Mouse (Mus musculus) adrenal gland, postnatal 4 days (tissue): Measurements from ENCODE around the gene Gm12258. TPM values are rescaled to one million over a fixed set of nuclear protein-coding genes. Genes with fewer than 3 reads are reported as not detected.
"Not testable (repeated sequence)": the region's sequence is repeated elsewhere in the genome, so short reads cannot be mapped to it uniquely, and the experiment has no call there.

Source experiments
- DNase-seq, 2 experiments: peaks; one replicate each; pipeline ENCODE4 v3.0.0; 2021 to 2022; ENCODE audit warnings: low spot score in 2 of 2, mixed read lengths in 2 of 2
- long read RNA-seq, 2 experiments: library from polyadenylated mRNA; stranded (forward); transcript quantifications; one replicate each; pipeline ENCODE4 v2.0.0; 2021
- total RNA-seq, 2 experiments: library from RNA; stranded (reverse); gene quantifications; 2 replicates each; pipeline ENCODE4 v1.2.3; 2021

The Gm12258 gene
- total RNA-seq: 10 to 100 TPM; 12.7 to 13.3 TPM
- long read RNA-seq, experiment 1, full-length matches to known transcripts: 4 of 7 reads
- long read RNA-seq, experiment 1, partial matches to known transcripts: 1 of 7 reads
- long read RNA-seq, experiment 1, other reads (novel, unspliced or antisense): 2 of 7 reads
- long read RNA-seq, experiment 2, full-length matches to known transcripts: 10 of 10 reads
- long read RNA-seq, experiment 2, partial matches to known transcripts: 0 of 10 reads
- long read RNA-seq, experiment 2, other reads (novel, unspliced or antisense): 0 of 10 reads

DNA sequence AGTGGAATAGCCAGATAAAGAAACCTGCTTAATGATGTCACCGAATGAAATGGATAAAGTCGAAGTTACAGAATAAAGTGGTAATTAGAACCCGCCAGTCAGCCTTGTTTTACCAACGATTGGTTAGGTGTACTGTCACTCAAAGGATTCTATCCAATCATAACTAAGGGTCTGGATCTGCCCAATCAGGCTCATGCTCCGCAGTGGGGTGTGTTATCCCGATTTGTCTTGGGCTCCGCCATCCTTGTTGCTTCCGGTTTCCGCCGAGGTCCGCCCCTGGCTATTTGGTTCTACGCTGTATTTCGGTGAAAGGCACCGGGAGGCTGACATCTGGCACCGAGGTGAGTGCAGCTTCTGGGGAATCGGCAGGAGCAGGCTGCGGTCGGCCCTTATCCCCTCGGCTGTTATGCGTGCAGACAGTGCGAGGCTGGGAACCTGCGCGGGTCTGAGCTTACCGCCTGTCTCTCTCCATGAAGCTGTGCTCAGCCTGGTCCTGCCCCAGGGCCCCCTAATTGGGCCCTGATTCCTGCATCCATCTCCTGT is at the start of gene Gm12258:
Gene Gm12258 (plus strand): TSS at position 240 of the 543 bp plus-strand sequence.
- DNase-seq: peak; percentile 24 to 59

GRCm38 (mm10) chr11:58799747-58800146 is 47.2 kb upstream of the Gm12258 start:
- DNase-seq: no peak

- DNase-seq: no peak
Observed at GRCm38 (mm10) chr11:58801558-58802228, 45.3 kb upstream of the Gm12258 start, which contains the start of gene Fam183b. Gene Fam183b, minus strand, starts transcription at chr11:58801960.

DNA sequence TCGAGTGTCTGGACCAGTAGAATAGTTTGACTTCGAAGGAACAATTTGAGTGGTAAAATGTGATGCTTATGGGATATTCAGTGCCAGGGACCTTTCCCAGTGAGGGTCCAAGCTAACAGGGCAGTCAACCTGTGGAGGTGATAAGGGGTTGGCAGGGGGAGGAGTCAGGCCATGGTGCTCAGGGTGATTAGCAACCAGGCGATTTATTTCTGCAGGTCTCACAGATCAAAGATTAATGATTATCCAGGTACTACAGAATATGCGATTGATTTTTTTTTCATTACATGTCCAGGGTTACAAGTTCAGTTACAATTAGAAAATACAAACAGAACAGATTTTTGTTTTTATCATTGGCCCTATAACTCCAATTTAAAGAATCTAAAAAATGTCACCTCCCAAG is 43.1 kb upstream of the Gm12258 start:
- no peak for DNase-seq

- no peak for DNase-seq
Observed at GRCm38 (mm10) chr11:58804393-58804792, 42.6 kb upstream of the Gm12258 start.

DNA sequence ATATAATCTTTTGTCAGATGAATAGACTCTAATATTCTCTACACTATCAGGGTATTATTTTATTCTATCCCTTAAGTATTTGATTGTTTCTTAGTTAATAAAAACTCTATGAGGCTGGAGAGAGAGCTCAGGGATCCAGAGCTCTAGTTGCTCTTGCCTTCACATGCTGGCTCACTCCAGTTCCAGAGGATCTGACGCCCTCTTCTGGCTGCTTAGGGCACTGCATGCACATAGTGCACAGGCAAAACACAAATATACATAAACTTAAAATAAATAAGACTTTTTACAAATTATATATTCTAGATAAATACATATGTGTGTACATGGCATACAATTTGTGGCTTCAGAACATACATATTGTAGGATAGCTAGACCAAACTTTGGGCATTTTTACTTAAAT is 35.0 kb upstream of the Gm12258 start:
- no peak for DNase-seq

DNA sequence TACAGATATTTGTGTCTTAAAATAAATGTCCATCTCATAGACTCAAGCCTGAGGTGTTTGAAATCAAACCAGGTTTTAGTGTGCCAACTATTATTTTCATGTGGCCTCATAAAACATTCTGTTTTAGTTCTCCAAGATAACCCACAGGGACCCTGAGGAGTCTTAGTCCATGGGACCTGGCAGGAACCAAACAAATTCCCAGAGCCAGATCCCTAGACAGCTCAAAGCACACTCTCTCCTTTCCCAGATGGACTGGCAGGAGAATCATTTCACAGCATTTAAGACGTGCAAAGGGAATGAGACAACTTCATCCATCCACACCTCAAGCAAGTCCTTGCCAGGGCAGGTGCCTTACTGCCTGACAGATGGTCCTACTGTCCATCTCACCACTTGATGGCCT is 32.3 kb upstream of the Gm12258 start, which contains the start of gene Olfr313:
Gene Olfr313 (plus strand): TSS at position 301 of the 400 bp plus-strand sequence.
- DNase-seq: not testable (repeated sequence)

DNA sequence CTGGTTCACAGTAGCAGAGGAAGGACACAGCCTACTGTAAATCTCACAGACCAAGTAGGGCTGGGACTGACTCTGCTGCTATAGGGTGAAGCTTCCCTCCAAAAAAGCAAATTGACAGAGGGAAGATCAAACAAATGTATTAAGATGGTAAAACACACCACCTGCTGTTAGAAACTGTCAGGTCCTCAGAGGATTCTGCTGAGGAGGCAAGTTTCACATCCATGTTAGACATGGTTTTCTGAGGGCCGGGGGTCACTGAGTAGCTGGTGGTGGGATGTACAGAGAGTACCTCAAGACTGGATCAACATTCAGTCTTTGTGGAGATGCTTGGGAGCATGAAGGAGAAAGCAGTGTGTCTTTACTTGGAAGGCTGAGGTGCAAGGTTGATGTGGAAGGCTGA is 31.3 kb upstream of the Gm12258 start:
- no peak for DNase-seq

- DNase-seq: not testable (repeated sequence)
Observed at GRCm38 (mm10) chr11:58828937-58829336, 18.0 kb upstream of the Gm12258 start, which contains the start of gene Olfr312. Gene Olfr312, plus strand, starts transcription at chr11:58829237.

DNA sequence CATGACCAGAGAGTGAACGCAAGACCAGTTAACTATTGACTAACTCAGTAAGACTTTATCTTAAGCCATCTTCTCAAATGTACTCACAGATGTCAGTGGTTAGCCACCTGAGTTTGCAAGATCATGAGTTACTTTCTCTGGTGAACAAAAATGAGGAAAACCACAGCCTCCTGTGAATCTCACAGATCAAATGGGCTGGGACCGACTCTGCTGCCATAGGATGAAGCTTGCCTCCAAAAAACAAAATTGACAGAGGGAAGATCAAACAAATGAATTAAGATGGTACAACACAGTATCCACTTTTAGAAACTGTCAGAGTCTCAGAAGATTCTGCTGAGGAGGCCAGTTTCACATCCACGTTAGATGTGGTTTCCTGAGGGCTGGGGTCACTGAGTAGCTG is 17.2 kb upstream of the Gm12258 start:
- no peak for DNase-seq

DNA sequence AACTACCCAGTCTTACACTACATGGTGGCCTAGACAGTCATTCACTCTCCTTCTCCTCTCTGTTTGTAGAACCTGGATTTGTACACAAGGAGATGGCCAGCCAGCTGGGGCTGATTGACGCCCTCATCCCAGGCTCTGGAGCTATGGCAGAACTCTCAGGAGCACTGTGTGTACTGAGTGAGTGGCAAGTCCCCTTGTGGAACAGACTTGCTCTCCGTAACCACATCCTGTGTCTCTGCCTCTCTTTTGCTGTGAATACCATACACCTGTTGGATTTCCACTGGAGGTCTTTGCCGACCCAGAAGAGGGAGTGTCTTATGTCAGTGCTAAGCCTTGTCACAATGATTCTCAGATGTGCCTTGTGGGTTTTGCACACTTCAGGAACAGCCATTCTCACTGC is 14.4 kb upstream of the Gm12258 start:
- DNase-seq: not testable (repeated sequence)

- DNase-seq: not testable (repeated sequence)
Observed at GRCm38 (mm10) chr11:58838951-58839350, 8.0 kb upstream of the Gm12258 start, which contains the start of gene Olfr311. Gene Olfr311, plus strand, starts transcription at chr11:58839251.

DNA sequence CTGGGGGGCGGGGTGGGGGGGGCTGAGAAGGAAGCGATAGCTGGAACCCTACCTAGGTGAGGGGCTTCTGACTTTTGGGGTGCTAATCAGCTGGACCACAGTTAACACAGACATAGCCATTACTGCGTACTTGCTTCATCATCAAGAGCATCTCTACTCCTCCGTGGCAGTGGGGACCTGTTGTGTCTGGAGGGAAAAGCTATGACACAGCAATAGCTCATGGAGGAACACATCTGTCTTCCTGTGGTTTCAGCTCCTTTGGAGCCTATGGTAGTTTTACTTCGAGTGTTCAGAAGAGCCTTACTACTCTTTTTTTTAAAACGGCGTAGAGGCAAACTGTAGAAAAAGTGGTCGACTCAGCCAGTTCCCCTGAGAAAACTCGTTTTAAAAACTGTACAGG is 678 bp downstream of the Gm12258 start:
- no peak for DNase-seq

GRCm38 (mm10) chr11:58849731-58850130 is 2.8 kb downstream of the Gm12258 start:
- DNase-seq: no peak

DNA sequence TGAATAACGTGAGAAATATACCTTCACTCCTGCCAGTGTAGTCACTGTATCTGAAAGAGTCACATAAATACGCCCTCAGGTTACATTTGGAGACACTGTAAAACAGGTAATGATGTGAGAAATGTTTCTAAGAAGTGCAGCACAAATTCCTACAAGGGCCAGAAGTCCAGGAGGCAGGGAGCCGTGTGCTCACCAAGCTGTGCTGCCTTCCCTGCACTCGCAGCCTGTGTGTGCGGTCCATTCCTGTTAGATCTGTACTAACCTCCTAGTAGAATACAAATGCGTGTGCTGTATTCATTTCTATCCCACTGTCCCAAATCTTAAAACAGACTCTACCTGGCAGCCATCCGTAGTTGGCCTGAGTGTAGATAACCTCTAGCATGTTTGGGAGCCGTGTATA is 13.8 kb downstream of the Gm12258 start:
- no peak for DNase-seq

DNA sequence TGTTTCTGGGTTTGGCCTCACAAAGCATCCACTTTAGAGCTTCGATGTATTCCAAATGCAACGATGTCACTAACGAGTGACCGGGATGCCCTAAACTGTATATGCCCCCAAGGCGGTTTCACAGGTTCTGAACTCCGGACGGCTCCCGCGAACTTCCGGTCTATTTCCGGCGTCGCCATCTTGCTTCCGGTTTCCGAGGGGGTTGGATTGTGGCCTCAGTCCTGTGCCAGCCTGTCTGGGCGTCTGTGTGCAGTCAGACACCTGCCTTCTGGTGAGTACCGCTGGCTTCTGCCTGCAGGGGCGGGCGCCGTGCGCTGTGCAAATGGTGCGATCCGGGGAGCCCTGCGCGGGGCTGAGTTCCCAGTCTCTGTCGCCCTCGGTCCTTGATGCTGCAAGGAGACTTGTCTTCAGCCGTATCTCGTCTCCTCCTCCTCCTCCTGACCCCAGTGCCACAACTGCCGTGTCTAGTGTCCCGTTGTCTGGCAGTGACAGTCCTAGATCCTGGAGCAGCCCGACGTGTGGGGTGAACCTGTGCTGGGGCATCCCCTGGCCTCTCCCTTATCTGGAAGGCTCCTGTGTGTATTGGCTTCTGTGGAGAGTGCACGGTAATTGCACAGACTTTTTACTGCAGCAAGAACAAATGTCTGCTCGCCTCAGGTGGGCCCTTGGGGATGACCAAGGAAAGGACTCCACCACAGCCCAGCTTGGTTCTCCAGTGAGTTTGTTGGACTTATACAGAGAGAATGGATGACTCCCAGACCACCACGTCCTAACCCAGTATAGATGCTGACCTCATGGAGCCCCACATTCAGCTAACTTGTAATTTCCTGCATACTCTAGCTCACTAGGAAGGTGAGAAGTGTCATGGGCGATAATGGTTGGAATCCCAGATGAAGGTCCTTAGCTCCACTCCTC is 20.3 kb downstream of the Gm12258 start, which contains the start of gene 2810021J22Rik:
Gene 2810021J22Rik (plus strand): TSS at position 178 of the 915 bp plus-strand sequence.
- peak; percentile 56 to 63 for DNase-seq

GRCm38 (mm10) chr11:58867954-58868330 is 21.0 kb downstream of the Gm12258 start:
- DNase-seq: no peak

DNA sequence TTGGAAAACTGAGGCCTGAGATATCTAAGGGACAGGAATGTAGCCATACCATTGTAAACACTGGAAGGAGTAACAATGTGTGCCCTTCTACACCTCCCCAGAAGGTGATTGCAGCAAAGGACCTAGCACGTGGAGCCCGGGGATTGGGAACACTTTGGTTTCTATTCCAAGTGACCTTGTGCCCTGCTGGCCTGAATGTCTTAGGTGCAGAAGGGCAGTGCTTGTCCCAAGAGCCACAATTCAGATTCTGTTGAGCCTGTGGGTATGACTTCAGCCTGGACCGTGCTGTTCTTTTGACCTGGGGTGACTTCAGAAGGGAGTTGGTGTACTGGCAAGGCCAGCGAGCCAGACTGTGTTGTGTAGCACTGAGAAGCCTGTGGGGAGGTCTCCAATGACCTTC is 24.0 kb downstream of the Gm12258 start:
- no peak for DNase-seq

GRCm38 (mm10) chr11:58883756-58884155 is 36.8 kb downstream of the Gm12258 start:
- DNase-seq: no peak

- DNase-seq: no peak
Observed at GRCm38 (mm10) chr11:58890511-58890910, 43.6 kb downstream of the Gm12258 start.

DNA sequence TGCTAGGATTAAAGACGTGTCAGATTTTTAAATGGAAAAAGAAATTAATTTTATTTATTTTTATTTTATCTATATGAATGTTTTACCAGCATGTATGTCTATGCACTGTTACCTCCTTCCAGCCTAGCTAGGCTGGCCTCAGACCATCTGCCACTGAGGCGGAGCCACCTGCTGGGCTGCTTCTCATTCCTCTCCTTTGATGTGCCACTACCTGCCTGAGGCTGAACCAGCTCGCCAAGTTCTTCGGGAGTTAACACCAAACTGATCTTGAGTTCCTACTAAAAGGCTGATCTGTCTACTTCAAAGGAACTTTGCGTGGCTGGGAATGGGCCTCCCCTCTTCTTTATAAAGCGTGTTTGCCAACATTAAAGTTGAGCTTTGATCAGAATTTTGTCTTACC is 47.5 kb downstream of the Gm12258 start:
- DNase-seq: no peak
